Mouse (Mus musculus): ENCODE measurements around the gene Gm35549. TPM values are rescaled to one million over a fixed set of nuclear protein-coding genes. Genes with fewer than 3 reads are reported as not detected.
A peak's percentile ranks its signal among the peaks of the same experiment; 100 is the strongest.

Gene Gm35549
- polyA plus RNA-seq, 1 experiment from 2014 or later = 0.65 TPM

DNA sequence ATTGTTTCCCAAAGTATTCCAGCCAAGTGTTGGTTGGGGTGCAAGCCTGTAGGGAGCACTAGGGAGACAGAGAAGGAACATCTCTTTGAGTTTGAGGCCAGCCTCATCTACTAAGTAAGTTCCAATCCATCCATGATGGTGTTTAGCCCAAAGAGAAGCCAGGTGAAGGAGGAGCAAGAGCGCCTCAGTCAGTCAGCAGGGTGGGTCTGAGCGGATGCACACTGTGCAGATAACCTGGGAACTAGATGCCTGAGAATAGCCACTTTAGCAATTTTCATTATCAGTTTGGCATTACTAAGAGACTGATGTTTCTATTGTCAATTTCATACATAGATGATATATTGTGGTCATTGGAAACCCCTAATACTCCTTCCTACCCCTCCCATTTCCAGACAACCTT is 29.1 kb downstream of the Gm35549 start:
- 0 out of 2 replicates have a peak, but pooled peaks cover 7% of the 10 kb centered on the region for H3K36me3 ChIP-seq
- H3K4me3 ChIP-seq = no peak overlapping the region
- no peak overlapping the region for H3K27ac ChIP-seq
- no peaks in the 10 kb centered on the region for H3K4me1 ChIP-seq
- 96% methylated on average over 2 of the region's 2 CpGs for WGBS
- no peaks in the 10 kb centered on the region for H3K9me3 ChIP-seq (replicated peaks)
- DNase-seq (ENCODE audit: low spot score) = no peak
- H3K27me3 ChIP-seq (ENCODE audit: low read depth, poor library complexity, severe bottlenecking) = no peaks in the 10 kb centered on the region

GRCm38 (mm10) chr9:122812386-122812785 is 31.4 kb downstream of the Gm35549 start:
- Histone ChIP-seq H3K27me3 (ENCODE audit: low read depth, poor library complexity, severe bottlenecking) (no peaks in the 10 kb centered on the region), H3K36me3 (0 out of 2 replicates have a peak, but pooled peaks cover 7% of the 10 kb centered on the region), H3K27ac (no peak overlapping the region), H3K4me3 (no peak overlapping the region), H3K4me1 (no peaks in the 10 kb centered on the region), H3K9me3 (replicated peaks) (no peaks in the 10 kb centered on the region)
- DNase-seq (ENCODE audit: low spot score) = no peak
- WGBS = 88% methylated on average over 5 of the region's 5 CpGs

- peaks cover 12% of the 10 kb centered on the region for H3K4me1 ChIP-seq
- H3K9me3 ChIP-seq (replicated peaks) = no peaks in the 10 kb centered on the region
- 93% methylated on average over 3 of the region's 3 CpGs for WGBS
- H3K27ac ChIP-seq = no peak overlapping the region
- H3K36me3 ChIP-seq = 0 out of 2 replicates have a peak, but pooled peaks cover 7% of the 10 kb centered on the region
- H3K4me3 ChIP-seq = no peak overlapping the region
- no peak for DNase-seq (ENCODE audit: low spot score)
- H3K27me3 ChIP-seq (ENCODE audit: low read depth, poor library complexity, severe bottlenecking) = no peaks in the 10 kb centered on the region
Measured at GRCm38 (mm10) chr9:122810212-122810611, 33.6 kb downstream of the Gm35549 start.

DNA sequence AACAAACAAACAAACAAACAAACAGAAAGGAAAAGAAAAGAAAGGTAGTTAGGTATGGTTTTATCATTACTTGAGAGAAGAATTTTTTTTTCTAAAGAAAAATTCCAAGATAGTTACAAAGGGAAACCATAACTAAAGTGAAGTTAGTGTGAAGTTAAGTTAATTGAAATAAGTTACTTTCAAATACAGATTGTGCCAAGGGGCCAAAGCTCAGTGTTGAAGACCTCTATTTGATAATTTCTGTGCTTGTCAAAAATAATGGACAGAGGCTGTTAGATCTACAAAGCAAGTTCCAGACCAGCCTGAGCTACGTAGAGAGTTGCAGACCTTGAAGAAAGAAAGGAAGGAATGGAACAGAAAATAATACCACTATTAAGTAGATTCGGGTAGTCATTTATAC is 36.6 kb downstream of the Gm35549 start:
- H3K27ac ChIP-seq = no peak overlapping the region
- no peak overlapping the region for H3K4me3 ChIP-seq
- DNase-seq (ENCODE audit: low spot score) = no peak
- H3K4me1 ChIP-seq = peaks cover 14% of the 10 kb centered on the region
- whole genome bisulfite sequencing = 91% methylated on average over 2 of the region's 2 CpGs
- no peaks in the 10 kb centered on the region for H3K36me3 ChIP-seq
- H3K27me3 ChIP-seq (ENCODE audit: low read depth, poor library complexity, severe bottlenecking) = no peaks in the 10 kb centered on the region
- no peaks in the 10 kb centered on the region for H3K9me3 ChIP-seq (replicated peaks)

DNA sequence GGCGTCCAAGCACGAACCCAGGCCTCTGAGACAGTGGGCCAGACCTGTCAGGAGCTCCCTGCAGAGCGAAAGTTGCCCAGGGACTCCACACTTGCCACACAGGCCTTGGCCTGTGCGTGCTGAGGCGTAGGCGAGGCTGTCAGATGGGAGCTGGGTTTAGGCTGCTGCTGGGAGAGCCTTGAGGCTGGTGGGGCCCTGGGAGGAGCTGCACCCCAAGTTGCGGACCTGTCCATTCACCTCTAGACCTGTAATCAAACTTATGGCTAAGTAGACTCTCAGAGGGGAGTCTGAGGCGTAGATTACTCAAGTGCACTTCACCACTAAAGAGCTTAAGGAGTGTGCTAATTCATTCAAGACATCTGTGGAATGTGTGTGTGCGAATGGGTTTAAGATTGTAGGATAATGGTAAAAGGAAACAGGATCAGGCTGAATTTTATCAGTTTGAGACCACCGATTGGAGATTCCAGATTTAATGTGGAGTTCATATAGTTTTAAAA is 37.9 kb downstream of the Gm35549 start:
- Histone ChIP-seq H3K4me1 (peaks cover 14% of the 10 kb centered on the region), H3K27ac (peak overlapping the region; percentile 89), H3K4me3 (peak overlapping the region; percentile 78), H3K27me3 (ENCODE audit: low read depth, poor library complexity, severe bottlenecking) (no peaks in the 10 kb centered on the region), H3K9me3 (replicated peaks) (no peaks in the 10 kb centered on the region), H3K36me3 (no peaks in the 10 kb centered on the region)
- 17% methylated on average over 10 of the region's 10 CpGs for WGBS
- no peak for DNase-seq (ENCODE audit: low spot score)

DNA sequence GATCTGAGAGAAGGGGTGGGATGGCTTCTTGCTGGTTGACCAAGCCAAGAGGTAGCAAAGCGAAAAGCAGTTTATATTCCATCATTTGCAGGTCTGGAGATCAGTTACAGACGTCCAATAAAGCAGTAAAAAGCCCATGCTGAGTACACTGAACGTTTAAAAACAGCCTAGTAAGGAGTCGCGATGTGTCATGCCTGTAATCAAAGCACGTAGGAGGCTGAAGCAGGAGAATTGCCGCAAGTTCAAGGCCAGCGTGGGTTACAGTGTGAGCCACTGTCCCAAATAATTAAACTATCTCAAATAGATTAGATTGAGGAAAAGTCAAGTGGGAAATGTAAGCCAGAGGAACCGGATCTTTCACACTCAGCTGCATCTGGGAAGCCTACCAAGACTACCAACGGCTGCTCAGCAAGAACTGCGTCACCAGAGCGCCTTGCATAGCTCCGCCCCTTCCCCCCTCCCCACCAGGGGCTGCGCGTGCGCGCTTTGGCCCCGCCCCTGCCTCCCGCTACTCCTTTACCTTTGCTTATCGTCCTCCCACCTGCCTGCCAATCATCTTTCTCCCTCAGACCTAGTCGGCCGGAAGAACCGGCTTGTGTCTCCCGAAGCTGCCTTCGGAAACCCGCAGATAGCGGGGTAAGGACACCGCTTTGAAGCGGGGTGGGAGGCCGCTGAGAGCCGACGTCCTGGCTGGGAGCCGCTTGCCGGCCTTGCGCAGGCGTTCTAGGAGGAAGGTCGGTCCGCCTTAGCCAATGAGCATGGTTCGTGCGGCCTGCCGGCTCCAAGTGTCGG is 38.6 kb downstream of the Gm35549 start, which contains the start of gene Tcaim:
Tcaim (plus strand) TSS at position 487 of the 792 bp plus-strand sequence.
- Histone ChIP-seq H3K27ac (peak within 1 kb of the TSS; percentile 89), H3K4me1 (peaks cover 14% of the 10 kb centered on the region), H3K36me3 (no peaks in the 10 kb centered on the region), H3K4me3 (peak within 1 kb of the TSS; percentile 78), H3K27me3 (ENCODE audit: low read depth, poor library complexity, severe bottlenecking) (no peaks in the 10 kb centered on the region), H3K9me3 (replicated peaks) (no peaks in the 10 kb centered on the region)
- peak; percentile 90 for DNase-seq (ENCODE audit: low spot score)
- WGBS = 8% methylated on average over 42 of the region's 42 CpGs

GRCm38 (mm10) chr9:122786534-122786933 is 57.3 kb downstream of the Gm35549 start:
- Histone ChIP-seq H3K27me3 (ENCODE audit: low read depth, poor library complexity, severe bottlenecking) (no peaks in the 10 kb centered on the region), H3K36me3 (no peaks in the 10 kb centered on the region), H3K4me1 (no peaks in the 10 kb centered on the region), H3K9me3 (replicated peaks) (no peaks in the 10 kb centered on the region), H3K27ac (no peak overlapping the region), H3K4me3 (no peak overlapping the region)
- WGBS = 88% methylated on average over 1 of the region's 1 CpGs
- no peak for DNase-seq (ENCODE audit: low spot score)

DNA sequence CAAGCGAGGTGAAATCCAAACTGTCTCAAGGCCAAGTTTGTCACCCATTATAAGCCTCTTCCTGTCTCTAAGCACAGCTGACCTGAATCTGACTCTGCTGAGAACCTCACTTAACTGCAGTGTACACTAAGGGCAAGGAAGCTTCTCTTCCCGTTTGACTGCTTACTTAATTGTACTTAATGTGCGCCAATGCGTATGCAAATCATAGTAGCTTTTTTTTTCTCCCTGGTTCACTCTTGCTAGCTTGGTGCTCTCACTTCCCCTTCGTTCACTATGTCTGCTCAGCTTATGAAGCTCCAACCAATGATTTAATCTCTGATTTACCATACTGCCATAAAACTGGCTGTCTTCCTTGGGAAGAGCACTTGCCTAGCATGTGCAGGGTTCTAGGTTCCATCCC is 58.6 kb downstream of the Gm35549 start:
- WGBS = 78% methylated on average over 5 of the region's 5 CpGs
- DNase-seq (ENCODE audit: low spot score) = no peak
- Histone ChIP-seq H3K9me3 (replicated peaks) (no peaks in the 10 kb centered on the region), H3K36me3 (no peaks in the 10 kb centered on the region), H3K27me3 (ENCODE audit: low read depth, poor library complexity, severe bottlenecking) (no peaks in the 10 kb centered on the region), H3K4me1 (no peaks in the 10 kb centered on the region), H3K4me3 (no peak overlapping the region), H3K27ac (no peak overlapping the region)

Other genes starting within 250 kb of the Gm35549 start
- gene Topaz1, start 96.7 kb downstream of the Gm35549 start, polyA plus RNA-seq (2016; fragmentation: Nextera tagmentation; extraction: Ambion mirVana) = 0.04 TPM in 1 of 2 replicates, not detected in the other
- 3.9 and 5.3 TPM in 2 replicates for gene Tcaim, start 38.5 kb downstream of the Gm35549 start, polyA plus RNA-seq (2016; fragmentation: Nextera tagmentation; extraction: Ambion mirVana)
- gene Zfp445, start 22.0 kb upstream of the Gm35549 start, polyA plus RNA-seq (2016; fragmentation: Nextera tagmentation; extraction: Ambion mirVana) = 66.4 and 82.5 TPM in 2 replicates
- 3.1 and 3.8 TPM in 2 replicates for gene Zkscan7, start 41.6 kb upstream of the Gm35549 start, polyA plus RNA-seq (2016; fragmentation: Nextera tagmentation; extraction: Ambion mirVana)
- 31.7 and 35.7 TPM in 2 replicates for gene Zfp105, start 79.0 kb upstream of the Gm35549 start, polyA plus RNA-seq (2016; fragmentation: Nextera tagmentation; extraction: Ambion mirVana)
- gene 1110059G10Rik, start 107.0 kb upstream of the Gm35549 start, polyA plus RNA-seq (2016; fragmentation: Nextera tagmentation; extraction: Ambion mirVana) = 18.6 and 25.1 TPM in 2 replicates
- gene Kif15, start 107.0 kb upstream of the Gm35549 start, polyA plus RNA-seq (2016; fragmentation: Nextera tagmentation; extraction: Ambion mirVana) = 83.2 and 95.1 TPM in 2 replicates
- gene Tmem42, start 177.3 kb upstream of the Gm35549 start, polyA plus RNA-seq (2016; fragmentation: Nextera tagmentation; extraction: Ambion mirVana) = 9.6 and 13.3 TPM in 2 replicates
- 0.56 and 0.64 TPM in 2 replicates for gene Tgm4, start 190.7 kb upstream of the Gm35549 start, polyA plus RNA-seq (2016; fragmentation: Nextera tagmentation; extraction: Ambion mirVana)